Mouse (Mus musculus) thymus, adult 2 months (tissue): ENCODE data around the gene Opn1sw.

Experiments
- CTCF ChIP-seq: fragments of 200-500 bp; IDR thresholded peaks from 2 replicates; pipeline ENCODE4 v1.5.1; 2012; ENCODE audit warnings: mild to moderate bottlenecking, control low read depth, low read length, moderate library complexity, borderline replicate concordance; ENCODE audit not compliant: control insufficient read depth, poor library complexity, insufficient read depth; ENCODE audit errors: extremely low read depth
- POLR2A ChIP-seq: fragments of 200-500 bp; IDR thresholded peaks from 2 replicates; pipeline ENCODE4 v1.6.1; 2012; ENCODE audit warnings: mild to moderate bottlenecking, low read length, control low read depth, moderate library complexity; ENCODE audit not compliant: control insufficient read depth, poor library complexity, insufficient read depth; ENCODE audit errors: extremely low read depth

GRCm38 (mm10) chr6:29430681-29431420 is 42.6 kb upstream of the Opn1sw start:
- TF ChIP-seq CTCF (no peak), POLR2A (no peak)
